Mouse (Mus musculus): ENCODE measurements around the gene Ypel3. TPM values are rescaled to one million over a fixed set of nuclear protein-coding genes. Genes with fewer than 3 reads are reported as not detected.

Gene Ypel3
- total RNA-seq, 1 experiment from 2014 or later: 50.3 TPM

DNA sequence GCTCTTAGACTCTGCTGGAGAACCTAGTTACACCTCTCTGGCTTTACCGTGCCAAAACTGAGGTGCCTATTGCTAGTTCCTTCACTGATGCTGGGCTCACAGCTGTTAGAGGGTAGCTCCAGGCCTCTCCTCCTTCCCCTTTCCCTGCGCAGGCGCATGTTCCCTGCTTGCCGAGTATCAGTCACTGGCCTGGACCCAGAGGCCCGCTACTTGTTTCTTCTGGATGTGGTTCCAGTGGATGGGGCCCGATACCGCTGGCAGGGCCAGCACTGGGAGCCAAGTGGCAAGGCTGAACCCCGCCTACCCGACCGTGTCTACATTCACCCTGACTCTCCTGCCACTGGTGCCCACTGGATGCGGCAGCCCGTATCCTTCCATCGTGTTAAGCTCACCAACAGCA, 5.9 kb downstream of the Ypel3 start:
- no peak for ATAC-seq (replicated peaks in 1 of 2; ENCODE audit: insufficient read depth in 1 of 2, low FRiP score in 2 of 2, low TSS enrichment in 1 of 2, low read depth in 1 of 2, poor library complexity in 2 of 2, severe bottlenecking in 2 of 2)

DNA sequence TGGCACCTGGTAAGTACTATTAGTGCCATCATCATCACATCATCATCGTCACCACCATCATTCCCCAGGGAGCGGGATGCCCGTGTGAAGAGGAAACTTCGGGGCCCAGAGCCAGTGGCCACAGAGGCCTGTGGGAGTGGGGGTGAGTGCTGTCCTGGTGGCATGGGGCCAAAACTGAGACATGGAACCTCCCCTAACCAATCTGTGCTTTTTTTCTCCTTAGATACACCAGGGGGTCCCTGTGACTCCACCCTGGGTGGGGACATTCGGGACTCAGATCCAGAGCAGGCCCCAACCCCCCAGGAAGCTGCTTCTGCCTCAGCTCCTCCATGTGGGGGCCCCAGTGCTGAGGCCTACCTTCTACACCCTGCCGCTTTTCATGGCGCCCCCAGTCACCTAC, 7.7 kb downstream of the Ypel3 start:
- no peak for ATAC-seq (replicated peaks in 1 of 2; ENCODE audit: insufficient read depth in 1 of 2, low FRiP score in 2 of 2, low TSS enrichment in 1 of 2, low read depth in 1 of 2, poor library complexity in 2 of 2, severe bottlenecking in 2 of 2)

DNA sequence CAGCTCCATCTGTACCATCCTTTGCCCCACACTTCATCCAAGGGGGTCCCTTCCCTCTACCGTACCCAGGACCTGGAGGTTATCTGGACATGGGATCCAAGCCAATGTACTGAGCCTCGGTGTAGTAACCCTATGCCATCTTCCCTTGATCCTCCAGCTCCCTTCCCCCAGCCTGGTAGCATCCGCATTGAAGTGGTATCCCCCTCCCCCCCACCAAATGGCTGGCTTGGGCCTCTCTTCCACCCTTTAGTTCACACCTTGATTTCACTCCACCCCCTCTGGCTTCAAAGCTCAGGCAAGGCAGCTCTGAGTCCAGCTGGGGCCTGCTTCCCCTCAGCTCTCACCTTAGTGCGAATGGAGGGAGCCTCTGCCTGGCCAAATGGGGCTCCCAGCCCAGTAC, 8.3 kb downstream of the Ypel3 start:
- no peak for ATAC-seq (replicated peaks in 1 of 2; ENCODE audit: insufficient read depth in 1 of 2, low FRiP score in 2 of 2, low TSS enrichment in 1 of 2, low read depth in 1 of 2, poor library complexity in 2 of 2, severe bottlenecking in 2 of 2)

GRCm38 (mm10) chr7:126786142-126786541, 9.4 kb downstream of the Ypel3 start:
- no peak for ATAC-seq (replicated peaks in 1 of 2; ENCODE audit: insufficient read depth in 1 of 2, low FRiP score in 2 of 2, low TSS enrichment in 1 of 2, low read depth in 1 of 2, poor library complexity in 2 of 2, severe bottlenecking in 2 of 2)

DNA sequence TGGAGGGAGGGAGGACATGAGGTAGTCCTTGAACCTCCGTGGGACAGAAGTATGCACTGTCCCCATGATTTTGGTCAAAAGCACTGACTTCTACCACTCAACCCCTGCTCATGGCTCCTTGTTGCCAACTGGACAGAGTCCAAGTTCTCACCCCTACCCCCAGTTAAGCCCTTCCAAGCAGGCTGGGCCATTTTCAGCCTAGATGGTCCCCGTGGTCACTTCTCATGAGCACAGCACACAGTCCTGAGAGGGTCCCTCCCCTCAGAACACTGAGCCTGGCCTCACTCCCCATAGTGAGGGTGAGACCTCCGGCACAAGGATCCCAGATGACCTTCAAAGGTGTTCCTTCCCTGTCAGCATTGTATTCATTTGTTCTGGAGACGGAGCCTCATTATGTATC, 12.4 kb downstream of the Ypel3 start:
- no peak for ATAC-seq (replicated peaks in 1 of 2; ENCODE audit: insufficient read depth in 1 of 2, low FRiP score in 2 of 2, low TSS enrichment in 1 of 2, low read depth in 1 of 2, poor library complexity in 2 of 2, severe bottlenecking in 2 of 2)

DNA sequence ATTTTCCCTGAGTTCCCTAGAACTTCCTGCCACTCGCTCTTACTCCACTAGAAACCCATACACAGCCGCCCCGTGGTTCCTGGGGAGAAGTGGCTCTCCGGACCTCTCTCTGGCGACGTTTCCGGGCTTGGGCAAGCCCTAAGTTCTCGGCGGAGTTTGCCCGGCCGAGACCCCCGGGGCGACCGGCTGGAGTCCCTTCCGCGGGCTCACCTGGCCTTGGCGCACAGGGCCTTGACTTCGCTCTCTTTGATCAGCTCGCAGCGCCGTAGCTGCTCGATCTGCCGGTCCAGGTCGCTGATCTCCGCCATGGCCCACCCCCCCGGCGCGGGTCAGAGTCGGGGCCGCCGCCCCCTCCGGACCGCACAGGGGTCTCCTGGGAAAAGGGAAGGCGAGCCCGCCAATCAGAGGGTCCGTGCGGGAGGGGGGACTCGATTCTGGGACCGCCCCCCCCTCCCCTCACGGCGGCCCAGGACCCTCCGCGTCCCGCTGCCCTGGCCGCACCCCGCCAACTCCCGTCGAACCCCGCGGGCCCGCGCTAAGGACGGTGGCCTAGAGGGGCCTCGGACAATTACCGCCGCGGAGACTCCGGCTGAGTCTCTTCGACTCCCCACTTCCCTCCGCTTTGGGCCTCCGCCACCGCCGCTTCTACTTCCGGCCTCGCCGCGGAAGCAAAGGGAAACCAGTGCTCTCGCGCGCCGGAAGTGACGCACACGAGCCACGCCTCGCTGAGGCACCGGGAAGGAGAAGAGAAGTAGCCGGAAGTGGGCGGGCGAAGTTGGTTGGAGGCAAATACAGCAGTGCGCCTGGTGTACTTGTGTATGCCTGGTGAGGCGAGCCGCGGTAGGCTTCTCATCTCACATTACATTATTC, 15.3 kb downstream of the Ypel3 start, which contains the start of gene Ppp4c:
Ppp4c (minus strand) TSS at position 646 of the 870 bp plus-strand sequence.
- peak; percentile 91 to 95 for ATAC-seq (replicated peaks in 1 of 2; ENCODE audit: insufficient read depth in 1 of 2, low FRiP score in 2 of 2, low TSS enrichment in 1 of 2, low read depth in 1 of 2, poor library complexity in 2 of 2, severe bottlenecking in 2 of 2)

DNA sequence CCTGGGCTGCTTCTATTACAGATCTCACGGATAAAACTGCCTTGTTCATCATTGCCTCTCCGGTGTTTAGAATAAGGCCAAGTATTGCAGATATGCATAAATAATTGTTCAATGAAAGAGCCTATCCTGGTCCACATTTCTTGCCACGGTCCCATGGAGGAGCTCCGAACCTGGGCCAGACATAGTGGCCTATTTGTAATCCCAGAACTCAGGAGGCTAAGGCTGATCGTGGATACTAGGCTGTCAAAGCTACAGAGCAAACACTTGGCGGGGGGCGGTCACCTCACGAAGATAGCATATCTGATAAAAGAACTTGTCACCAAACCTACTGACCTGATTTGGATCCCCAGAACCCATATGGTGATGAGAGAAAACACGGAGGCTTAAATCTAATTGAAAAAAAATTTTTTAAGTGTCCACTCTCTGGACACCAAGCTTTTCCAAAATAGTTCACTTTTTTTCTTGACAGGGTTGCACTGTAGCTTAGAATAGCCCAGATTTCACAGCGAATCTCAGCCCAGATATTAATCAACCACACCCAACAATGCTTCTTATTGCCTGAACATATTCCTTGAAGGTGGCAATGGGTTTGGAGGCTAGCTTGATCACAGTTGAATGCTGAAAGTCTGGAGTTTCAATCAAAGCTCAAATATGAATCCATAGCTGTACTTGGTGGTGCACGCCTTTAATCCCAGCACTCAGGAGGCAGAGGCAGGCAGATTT, 16.1 kb downstream of the Ypel3 start:
- no peak for ATAC-seq (replicated peaks in 1 of 2; ENCODE audit: insufficient read depth in 1 of 2, low FRiP score in 2 of 2, low TSS enrichment in 1 of 2, low read depth in 1 of 2, poor library complexity in 2 of 2, severe bottlenecking in 2 of 2)

GRCm38 (mm10) chr7:126793456-126794270, 16.9 kb downstream of the Ypel3 start:
- ATAC-seq (replicated peaks in 1 of 2; ENCODE audit: insufficient read depth in 1 of 2, low FRiP score in 2 of 2, low TSS enrichment in 1 of 2, low read depth in 1 of 2, poor library complexity in 2 of 2, severe bottlenecking in 2 of 2): no peak

DNA sequence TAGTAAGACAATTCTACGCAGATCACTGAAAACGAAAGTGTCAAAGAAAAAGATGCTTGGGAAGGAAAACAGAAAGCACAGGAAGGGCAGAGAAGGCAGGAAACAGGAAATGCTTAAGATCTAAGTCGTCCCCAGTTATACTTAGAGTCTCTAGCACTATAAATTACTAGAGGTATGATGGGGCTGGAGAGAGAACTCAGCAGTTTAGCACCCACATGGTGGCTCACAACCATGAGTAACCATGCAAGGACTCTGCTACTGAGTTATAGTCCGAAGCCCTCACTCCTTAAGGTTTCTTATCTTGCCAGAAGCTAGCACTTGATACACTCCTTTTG, 17.5 kb downstream of the Ypel3 start:
- ATAC-seq (replicated peaks in 1 of 2; ENCODE audit: insufficient read depth in 1 of 2, low FRiP score in 2 of 2, low TSS enrichment in 1 of 2, low read depth in 1 of 2, poor library complexity in 2 of 2, severe bottlenecking in 2 of 2): no peak

GRCm38 (mm10) chr7:126795387-126796317, 18.9 kb downstream of the Ypel3 start:
- ATAC-seq (replicated peaks in 1 of 2; ENCODE audit: insufficient read depth in 1 of 2, low FRiP score in 2 of 2, low TSS enrichment in 1 of 2, low read depth in 1 of 2, poor library complexity in 2 of 2, severe bottlenecking in 2 of 2): no peak

GRCm38 (mm10) chr7:126796350-126796932, 19.7 kb downstream of the Ypel3 start:
- no peak for ATAC-seq (replicated peaks in 1 of 2; ENCODE audit: insufficient read depth in 1 of 2, low FRiP score in 2 of 2, low TSS enrichment in 1 of 2, low read depth in 1 of 2, poor library complexity in 2 of 2, severe bottlenecking in 2 of 2)

DNA sequence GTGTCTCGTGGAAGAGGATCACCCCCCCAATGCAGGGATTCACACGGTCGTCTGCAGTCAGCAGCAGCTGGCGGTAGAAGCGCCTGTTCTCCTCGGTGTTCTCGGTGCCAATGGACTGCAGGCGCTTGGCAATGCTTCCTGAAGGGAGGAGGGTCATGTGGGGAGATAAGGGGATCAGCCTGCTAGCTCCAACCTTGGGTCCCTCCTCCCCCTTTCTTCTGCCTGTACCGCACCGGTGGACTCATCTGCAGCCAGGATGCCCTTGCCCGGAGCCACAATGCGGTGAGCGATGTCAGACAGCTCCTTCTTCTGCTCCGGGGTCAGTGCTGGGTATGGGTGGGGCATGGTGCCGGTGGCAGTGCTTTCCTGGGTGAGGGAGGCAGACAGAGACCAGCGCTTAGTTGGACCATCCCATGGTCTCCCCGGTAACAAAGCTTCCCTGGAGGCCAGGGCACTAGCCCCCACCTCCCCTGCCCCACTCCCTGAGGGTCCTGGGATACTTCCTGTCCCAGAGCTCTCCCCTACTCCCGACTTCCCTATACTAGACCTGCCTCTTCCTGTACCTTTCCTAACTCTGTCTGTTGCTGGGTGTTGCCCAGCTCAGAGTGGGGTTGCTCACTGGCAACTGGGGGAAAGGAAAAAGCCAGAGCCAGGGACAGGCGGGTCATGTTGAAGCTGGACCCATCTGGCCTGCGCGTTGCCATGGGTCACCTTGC, 20.8 kb downstream of the Ypel3 start, which contains the start of gene Fam57b:
Fam57b (plus strand) TSS at position 258 of the 716 bp plus-strand sequence.
- ATAC-seq (replicated peaks in 1 of 2; ENCODE audit: insufficient read depth in 1 of 2, low FRiP score in 2 of 2, low TSS enrichment in 1 of 2, low read depth in 1 of 2, poor library complexity in 2 of 2, severe bottlenecking in 2 of 2): no peak

GRCm38 (mm10) chr7:126798127-126799049, 21.6 kb downstream of the Ypel3 start:
- peak; percentile 50 to 56 for ATAC-seq (replicated peaks in 1 of 2; ENCODE audit: insufficient read depth in 1 of 2, low FRiP score in 2 of 2, low TSS enrichment in 1 of 2, low read depth in 1 of 2, poor library complexity in 2 of 2, severe bottlenecking in 2 of 2)

DNA sequence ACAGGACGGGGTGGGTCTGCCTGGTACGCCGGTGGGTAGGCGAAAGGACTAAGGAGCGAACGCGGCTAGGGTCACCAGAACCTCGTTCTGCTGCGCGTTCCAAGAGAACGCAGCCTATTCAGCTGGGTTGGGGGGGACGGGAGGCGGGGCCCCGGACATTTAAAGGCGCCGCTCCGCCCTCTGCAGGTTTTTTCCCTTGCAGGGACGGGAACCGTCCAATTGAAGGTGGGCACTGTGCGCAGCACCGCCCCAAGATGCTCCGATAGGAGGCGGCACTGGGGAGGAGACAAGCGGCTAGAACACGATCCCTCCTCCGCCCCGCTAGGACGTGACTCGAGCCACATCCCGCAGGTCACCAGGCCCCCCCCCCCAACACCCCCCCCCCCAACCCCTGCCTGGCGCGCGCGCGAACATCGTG, 22.3 kb downstream of the Ypel3 start:
- ATAC-seq (replicated peaks in 1 of 2; ENCODE audit: insufficient read depth in 1 of 2, low FRiP score in 2 of 2, low TSS enrichment in 1 of 2, low read depth in 1 of 2, poor library complexity in 2 of 2, severe bottlenecking in 2 of 2): peak; percentile 81 to 84
